Mouse (Mus musculus): ENCODE measurements around the gene Mroh9.

Gene Mroh9

GRCm38 (mm10) chr1:163085570-163085969 is at the start of gene Mroh9:
TSS of gene Mroh9 (minus strand) at chr1:163085670.
- no peak for DNase-seq (ENCODE audit: low read depth, low spot score)

- no peak for DNase-seq (ENCODE audit: low read depth, low spot score)
Measured at GRCm38 (mm10) chr1:163129976-163130375, 44.5 kb upstream of the Mroh9 start.

DNA sequence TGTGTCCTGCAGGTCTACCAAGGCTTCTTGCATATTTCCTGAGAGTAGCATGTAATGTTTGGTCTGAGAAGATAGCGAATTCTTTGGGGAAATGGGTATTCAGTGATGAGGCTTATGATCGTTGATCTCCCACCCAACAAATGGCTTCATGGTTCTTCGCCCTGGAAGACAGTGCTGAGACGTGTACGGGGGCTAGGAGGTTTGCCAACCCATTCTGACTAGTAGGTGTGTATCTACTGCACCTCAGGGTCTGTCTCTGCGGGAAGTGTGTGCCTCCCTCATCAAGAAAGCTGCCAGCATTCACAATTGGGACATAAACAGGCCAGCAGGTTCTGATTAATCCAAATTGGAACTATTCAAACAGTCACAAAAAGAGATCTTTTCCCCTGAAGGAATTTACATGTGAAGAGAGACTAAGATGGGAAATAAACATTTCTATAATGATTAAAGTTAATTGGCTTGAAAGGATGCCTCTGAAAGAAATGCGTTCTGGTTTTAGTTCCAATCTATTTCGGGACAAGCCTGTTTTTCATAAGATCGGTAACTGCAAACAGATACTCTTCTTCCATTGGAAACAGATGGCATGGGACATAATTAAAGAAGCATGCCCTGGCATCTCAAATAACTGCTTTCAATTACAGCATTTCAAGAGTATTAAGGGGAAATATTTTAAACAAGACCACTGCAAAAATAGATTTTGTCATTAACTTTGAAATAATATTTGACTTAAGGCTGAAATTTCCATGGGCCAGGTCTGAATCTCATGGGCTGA is 43.8 kb upstream of the Mroh9 start:
- peak; percentile 26 for DNase-seq (ENCODE audit: low read depth, low spot score)

DNA sequence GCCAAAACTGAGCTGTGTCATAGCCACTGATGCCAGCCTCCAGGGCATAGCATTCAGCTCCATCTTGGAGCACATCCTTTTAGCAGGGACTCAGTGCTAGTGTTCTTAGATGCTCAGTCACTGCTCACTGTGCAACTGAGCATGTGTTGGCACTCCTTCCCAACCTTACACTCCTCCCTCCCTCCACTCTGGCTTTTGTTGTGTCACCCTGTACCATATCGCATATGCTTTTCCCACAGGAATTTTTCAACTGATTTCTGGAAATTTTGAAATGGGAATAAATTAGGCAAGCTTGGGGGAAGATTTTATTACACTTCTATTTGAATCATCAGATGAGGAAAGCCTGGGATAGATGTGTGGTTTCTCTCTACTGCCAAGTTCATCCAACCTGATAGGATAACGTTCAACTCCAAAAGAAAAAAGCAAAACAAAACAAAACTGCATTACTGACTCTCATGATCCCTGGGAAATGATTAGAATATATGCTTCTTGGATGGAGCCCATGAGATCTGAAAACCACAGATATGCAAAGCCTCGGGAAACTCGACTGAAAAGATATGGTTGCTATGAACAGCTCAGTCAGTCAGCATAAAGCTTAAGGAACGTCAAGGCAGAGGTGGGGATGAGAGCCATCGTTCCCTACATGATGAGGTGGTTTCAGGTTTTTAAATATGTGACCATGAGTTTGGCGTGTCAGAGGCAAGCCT is 40.9 kb upstream of the Mroh9 start:
- DNase-seq (ENCODE audit: low read depth, low spot score) = no peak

DNA sequence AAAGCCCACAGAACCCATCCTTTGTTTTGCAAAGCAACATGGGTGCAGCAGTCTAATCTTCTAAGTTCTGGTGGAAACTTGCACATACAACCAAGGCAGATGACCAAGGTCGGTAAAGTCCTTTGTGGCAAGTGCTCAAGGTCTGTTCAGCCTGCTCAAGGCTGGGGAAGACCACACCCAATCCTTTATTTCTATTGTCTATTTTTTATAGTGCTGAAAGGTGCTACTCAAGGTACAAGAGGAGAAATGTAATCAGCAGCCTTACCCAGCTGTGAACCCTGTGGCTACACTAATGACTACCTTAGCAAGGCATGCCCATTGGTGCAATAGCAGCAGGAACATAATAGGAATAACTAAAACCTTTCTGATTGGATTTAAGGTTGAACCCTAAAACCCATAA is 36.9 kb upstream of the Mroh9 start:
- no peak for DNase-seq (ENCODE audit: low read depth, low spot score)

- no peak for DNase-seq (ENCODE audit: low read depth, low spot score)
Measured at GRCm38 (mm10) chr1:163113461-163114174, 28.1 kb upstream of the Mroh9 start.

DNA sequence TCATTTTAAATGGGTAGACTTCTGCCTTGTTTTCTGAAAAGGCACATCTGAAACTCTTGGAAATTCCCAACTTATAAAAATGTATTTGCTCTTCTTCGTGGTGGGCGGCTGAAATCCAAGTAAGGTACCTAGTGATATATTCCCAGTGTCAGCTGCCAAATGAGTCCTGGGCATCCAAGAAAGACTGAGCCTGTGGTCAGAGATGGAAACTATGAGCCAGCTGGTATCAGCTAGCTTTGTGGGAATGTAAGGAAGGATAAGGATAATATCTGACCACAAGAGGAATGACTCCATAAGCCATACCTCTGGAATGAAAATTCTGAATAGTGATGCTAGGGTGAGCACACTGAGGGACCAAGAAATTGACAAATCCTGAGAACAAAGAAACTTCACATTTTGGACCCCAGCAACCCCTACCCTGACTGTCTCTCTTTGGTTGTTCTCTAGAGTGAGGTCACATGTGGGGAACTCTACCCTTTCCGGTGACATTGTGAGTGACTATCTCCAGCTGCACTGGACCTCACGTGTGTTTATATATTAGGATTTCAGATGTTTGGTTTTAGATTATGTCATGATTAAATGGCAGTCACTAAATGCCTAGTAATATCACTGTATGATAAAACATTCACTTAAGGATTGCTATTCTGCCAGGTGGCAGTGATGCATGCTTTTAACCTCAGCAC is 27.2 kb upstream of the Mroh9 start:
- DNase-seq (ENCODE audit: low read depth, low spot score) = no peak

DNA sequence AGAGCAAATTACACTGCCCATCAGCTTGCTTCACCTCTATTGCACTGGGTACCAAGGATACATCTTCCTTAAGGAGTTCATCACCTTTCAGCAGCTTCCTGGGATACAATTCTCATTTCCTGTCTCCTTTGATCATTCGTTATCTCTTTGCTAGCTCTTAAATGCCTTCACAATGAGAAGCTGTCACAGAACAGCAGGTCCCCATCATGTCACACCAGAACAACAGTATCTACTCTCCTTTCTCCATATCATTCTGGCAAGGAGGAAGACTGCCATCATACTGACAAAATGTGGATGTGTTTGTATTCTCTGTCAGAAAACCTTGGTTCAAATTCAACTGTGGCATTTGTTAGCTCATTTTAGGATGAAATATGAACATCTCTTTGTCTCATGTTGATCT is 19.5 kb upstream of the Mroh9 start:
- no peak for DNase-seq (ENCODE audit: low read depth, low spot score)

DNA sequence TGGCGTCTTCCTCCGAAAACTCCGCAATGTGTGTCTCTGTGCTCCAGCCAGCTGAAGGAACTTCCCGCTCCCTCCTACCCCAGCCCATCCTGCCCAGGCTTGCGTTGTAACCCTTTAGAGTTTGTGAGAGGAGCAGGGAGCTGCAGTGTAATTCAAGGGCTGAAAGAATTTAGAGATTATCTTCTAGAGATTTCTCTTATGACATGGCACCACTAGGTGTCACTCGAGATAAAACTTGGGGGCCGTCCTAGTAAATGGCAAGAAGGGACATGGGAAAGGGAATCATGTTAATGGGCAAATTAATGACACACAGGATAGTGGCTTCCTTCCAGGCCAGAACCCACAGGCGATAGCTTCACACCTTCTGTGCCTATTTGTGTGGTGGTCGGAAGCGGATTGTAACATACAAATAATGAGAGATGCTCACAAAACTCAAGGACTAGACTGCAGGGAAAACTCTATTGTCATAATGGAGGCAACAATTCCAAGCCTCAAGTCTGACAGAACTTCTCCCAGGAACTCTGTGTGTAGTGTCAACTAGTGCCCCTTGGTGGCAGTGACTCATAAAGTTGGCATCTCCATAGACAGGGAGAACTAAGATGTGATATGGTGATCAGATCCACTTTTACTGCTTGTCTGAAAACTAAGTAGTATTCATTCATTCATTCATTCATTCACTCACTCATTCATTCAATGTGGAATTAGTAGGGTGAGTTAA is 6.1 kb upstream of the Mroh9 start:
- peak; percentile 15 for DNase-seq (ENCODE audit: low read depth, low spot score)

DNA sequence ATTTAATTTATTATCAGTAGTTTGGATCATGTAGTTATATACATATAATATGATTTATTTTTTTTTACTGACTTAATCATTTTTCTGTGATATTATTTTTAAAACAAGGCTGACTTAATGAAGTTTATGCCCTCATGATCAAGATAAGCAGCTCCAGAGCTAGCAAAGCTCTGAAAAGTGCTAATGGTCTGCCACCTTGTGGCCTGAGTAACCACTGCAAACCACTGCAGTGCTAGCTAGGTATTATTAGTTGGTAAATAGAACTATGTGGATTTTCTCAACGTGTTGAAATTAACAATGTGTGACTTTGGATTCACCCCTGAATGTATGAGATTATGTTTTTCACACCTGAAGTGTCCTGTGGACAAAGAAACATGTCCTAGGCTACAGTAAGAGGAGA is 15.0 kb downstream of the Mroh9 start:
- peak; percentile 15 for DNase-seq (ENCODE audit: low read depth, low spot score)

- DNase-seq (ENCODE audit: low read depth, low spot score) = no peak
Measured at GRCm38 (mm10) chr1:163060381-163060780, 25.1 kb downstream of the Mroh9 start.

DNA sequence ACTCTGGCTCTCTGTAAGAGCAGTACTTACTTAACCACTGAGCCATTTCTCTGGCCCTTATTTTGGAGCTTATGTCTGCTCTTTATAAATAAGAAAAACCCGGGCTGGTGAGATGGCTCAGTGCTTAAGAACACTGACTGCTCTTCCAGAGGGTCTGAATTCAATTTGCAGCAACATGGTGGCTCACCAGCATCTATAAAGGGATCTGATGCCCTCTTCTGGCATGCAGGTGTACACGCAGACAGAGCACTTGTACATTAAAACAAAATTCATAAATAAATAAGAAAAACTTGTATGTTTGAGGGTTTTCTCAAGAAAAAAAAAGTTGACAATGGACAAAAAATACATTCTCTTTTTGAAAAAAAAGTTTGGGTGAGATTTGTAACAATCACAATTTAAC is 28.1 kb downstream of the Mroh9 start:
- DNase-seq (ENCODE audit: low read depth, low spot score) = peak; percentile 10

DNA sequence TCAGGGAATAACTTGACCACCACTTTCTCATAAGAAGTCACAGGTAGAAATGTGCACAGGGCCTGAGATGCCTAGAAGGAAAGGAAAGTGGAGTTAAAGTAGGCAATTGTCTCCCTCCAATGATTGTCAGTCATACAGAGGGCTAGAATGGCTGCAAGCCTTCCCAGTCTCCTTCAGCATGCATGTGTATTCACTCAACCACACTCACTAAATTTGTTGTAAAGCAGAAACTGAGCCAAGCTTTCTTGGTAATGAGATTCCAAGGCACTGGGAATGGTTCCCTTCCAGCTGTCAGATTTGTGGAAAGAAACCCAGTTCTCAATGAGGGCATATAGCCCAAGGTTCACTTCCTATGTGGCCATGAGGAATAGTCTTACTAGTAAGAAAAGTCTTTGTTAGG is 29.8 kb downstream of the Mroh9 start:
- no peak for DNase-seq (ENCODE audit: low read depth, low spot score)

DNA sequence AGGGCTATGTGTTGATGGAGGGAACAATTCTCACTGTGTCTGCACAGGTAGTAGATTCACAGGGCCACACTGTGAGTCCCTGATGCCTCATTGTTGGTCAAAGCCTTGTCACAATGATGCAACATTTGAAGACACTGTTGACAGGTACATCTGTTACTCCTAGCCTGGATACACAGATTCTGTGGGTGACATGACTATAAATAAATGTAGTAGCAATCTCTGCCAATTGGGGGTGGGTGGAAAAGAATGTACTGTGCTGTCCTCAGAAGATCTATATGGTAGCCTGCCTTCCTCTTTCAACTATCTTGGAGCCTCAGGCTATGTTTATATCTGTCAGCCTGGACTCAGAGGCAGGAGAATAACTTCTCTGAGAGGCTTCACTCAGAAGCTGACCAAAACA is 62.4 kb downstream of the Mroh9 start:
- DNase-seq (ENCODE audit: low read depth, low spot score) = no peak

DNA sequence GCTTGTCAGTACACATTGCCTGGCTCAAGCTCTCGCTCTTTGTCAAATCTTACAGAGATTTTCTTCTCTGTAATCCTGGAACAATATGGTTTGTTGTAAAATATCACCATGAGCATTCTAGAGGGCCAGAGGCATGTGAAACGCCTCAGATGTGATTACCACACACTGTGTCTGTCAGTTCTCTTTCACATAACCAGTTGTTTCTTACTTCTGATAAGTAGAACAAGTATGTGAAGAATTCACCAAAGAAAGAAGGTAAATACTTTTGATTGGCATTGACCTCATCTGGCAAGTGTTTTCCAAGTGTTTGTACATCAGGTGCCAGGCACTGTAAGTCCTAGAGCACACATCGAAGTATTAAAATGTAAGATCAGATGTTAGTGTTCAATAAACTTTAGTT is 76.2 kb downstream of the Mroh9 start:
- no peak for DNase-seq (ENCODE audit: low read depth, low spot score)

- DNase-seq (ENCODE audit: low read depth, low spot score) = no peak
Measured at GRCm38 (mm10) chr1:163003496-163003895, 82.0 kb downstream of the Mroh9 start.

DNA sequence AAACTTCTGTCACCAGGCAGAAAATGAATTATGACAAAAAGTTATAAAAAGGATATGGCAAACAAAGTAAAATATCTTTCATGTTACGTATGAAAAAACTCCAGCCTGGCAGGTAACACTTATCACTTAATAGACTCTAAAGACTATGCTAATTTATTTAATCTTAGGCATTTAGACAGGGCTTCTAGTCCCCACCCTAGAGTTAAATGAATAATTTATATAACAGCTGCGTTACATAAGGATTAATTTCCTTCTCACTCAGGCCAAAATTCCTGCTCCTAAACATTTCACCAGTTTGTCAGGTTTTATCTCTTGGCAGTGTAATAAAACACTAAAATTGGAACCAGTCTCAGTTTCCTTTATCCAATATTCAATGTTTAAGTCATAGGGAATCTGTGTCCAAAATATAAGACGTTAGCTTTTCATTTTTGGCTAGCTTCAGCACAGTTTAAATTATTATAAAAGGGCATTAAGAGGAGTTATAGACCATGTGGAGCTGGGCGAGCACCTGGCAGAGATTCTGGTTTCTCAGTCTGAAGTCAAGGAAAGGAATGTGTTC is 84.1 kb downstream of the Mroh9 start:
- DNase-seq (ENCODE audit: low read depth, low spot score) = no peak

GRCm38 (mm10) chr1:162987546-162987945 is 97.9 kb downstream of the Mroh9 start:
- DNase-seq (ENCODE audit: low read depth, low spot score) = no peak

GRCm38 (mm10) chr1:162986777-162987176 is 98.7 kb downstream of the Mroh9 start:
- no peak for DNase-seq (ENCODE audit: low read depth, low spot score)

GRCm38 (mm10) chr1:162986121-162986748 is 99.2 kb downstream of the Mroh9 start:
- no peak for DNase-seq (ENCODE audit: low read depth, low spot score)

GRCm38 (mm10) chr1:162984428-162984827 is 101.0 kb downstream of the Mroh9 start, which contains the start of gene Fmo3:
TSS of gene Fmo3 (minus strand) at chr1:162984528.
- no peak for DNase-seq (ENCODE audit: low read depth, low spot score)

All from telencephalon, adult 2 months (tissue).